Mouse (Mus musculus) embryonic fibroblast, embryonic 13.5 days (primary cell): ENCODE data around the gene Grid2.

Experiments
- CTCF ChIP-seq: IDR thresholded peaks from 2 replicates; pipeline ENCODE4 v1.5.1; 2011; ENCODE audit warnings: mild to moderate bottlenecking, control low read depth, low read length, moderate library complexity, borderline replicate concordance; ENCODE audit not compliant: insufficient read depth
- POLR2A ChIP-seq: IDR thresholded peaks from 2 replicates; pipeline ENCODE4 v1.6.1; 2011; ENCODE audit warnings: low read depth, mild to moderate bottlenecking, control low read depth, low read length, moderate library complexity

DNA sequence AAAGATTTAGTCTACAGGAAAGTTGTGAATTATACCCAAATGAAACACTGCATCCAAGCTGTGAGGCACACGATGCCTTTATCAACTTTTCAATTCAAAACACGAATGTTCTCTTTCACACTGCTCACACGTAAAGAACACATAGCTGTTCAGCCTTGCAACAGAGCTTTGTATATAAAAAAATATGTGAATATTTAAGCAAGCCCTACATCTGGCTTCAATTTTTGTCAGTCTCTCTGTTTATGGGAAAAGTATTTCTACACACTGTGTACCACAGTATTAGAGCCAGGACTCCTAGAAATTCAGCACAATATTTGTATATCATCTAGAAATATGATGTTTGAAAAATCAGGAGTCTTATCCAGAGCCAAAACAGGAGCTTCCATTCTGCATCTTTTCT, 1195.1 kb downstream of the Grid2 start:
- TF ChIP-seq POLR2A (no peak), CTCF (no peak)
